Mouse (Mus musculus) liver, adult 2 months (tissue): ENCODE measurements around the gene Kctd20. TPM values are rescaled to one million over a fixed set of nuclear protein-coding genes. Genes with fewer than 3 reads are reported as not detected.
A peak's percentile ranks its signal among the peaks of the same experiment; 100 is the strongest.

Experiments used
- DNase-seq: peaks from one replicate; pipeline ENCODE4 v3.0.0-alpha.2; 2011; ENCODE audit warnings: low read depth, low spot score; ENCODE audit errors: extremely low read depth
- H3K27ac ChIP-seq: fragments of 200-500 bp; replicated peaks from 2 replicates; pipeline ENCODE4 v1.5.1; 2012; ENCODE audit warnings: low read depth, mild to moderate bottlenecking, control low read depth, inconsistent platforms, low read length; ENCODE audit not compliant: insufficient read depth
- H3K27me3 ChIP-seq: fragments of 200-500 bp; 2 replicates; pipeline ENCODE4 v1.6.1; 2012; ENCODE audit warnings: mild to moderate bottlenecking, moderate library complexity, low read length, inconsistent platforms; ENCODE audit not compliant: control insufficient read depth, insufficient read depth
- H3K36me3 ChIP-seq: fragments of 200-500 bp; 2 replicates; pipeline ENCODE4 v1.6.1; 2012; ENCODE audit warnings: low read length, inconsistent platforms; ENCODE audit not compliant: control insufficient read depth, insufficient read depth
- H3K4me1 ChIP-seq: fragments of 200-500 bp; 2 replicates; pipeline ENCODE4 v1.6.1; 2011; ENCODE audit warnings: low read length; ENCODE audit not compliant: control insufficient read depth, insufficient read depth
- H3K4me3 ChIP-seq: fragments of 200-500 bp; 2 replicates; pipeline ENCODE4 v1.5.1; 2011; ENCODE audit warnings: low read depth, mild to moderate bottlenecking, control low read depth, low read length, moderate library complexity; ENCODE audit not compliant: insufficient read depth
- H3K79me2 ChIP-seq: fragments of 200-500 bp; 2 replicates; pipeline ENCODE4 v1.6.1; 2012; ENCODE audit warnings: inconsistent platforms, mild to moderate bottlenecking, low read length, moderate library complexity; ENCODE audit not compliant: control insufficient read depth, insufficient read depth
- H3K9ac ChIP-seq: fragments of 200-500 bp; 2 replicates; pipeline ENCODE4 v1.6.1; 2012; ENCODE audit warnings: low read depth, mild to moderate bottlenecking, control low read depth, inconsistent platforms, low read length
- CTCF ChIP-seq: fragments of 200-500 bp; IDR thresholded peaks from 2 replicates; pipeline ENCODE4 v1.5.1; 2011; ENCODE audit warnings: low read depth, low read length, control low read depth
- POLR2A ChIP-seq: fragments of 200-500 bp; IDR thresholded peaks from 2 replicates; pipeline ENCODE4 v1.6.1; 2011; ENCODE audit warnings: low read length, control low read depth; ENCODE audit not compliant: insufficient read depth; ENCODE audit errors: extremely low read depth
- WGBS: fragments of 180-500 bp; shearing (Covaris S2); methylation state at CpG from one replicate; pipeline ENCODE4 v1.1.7; 2018; 5-methylcytosine and 5-hydroxymethylcytosine counted together
- polyA plus RNA-seq: library from polyadenylated mRNA; depleted of rRNA; stranded (reverse); fragments of >200 nt; gene quantifications from 2 replicates; pipeline ENCODE4 v1.2.3, GENCODE M21; 2012; rRNA removed
- total RNA-seq: library from RNA; depleted of rRNA; stranded (reverse); fragments of >200 nt; gene quantifications from 2 replicates; pipeline ENCODE4 v1.2.3, GENCODE M21; 2014; rRNA removed

Kctd20 gene
- total and polyA plus RNA-seq, 2 experiments, result 17.9 to 24.0 TPM

DNA sequence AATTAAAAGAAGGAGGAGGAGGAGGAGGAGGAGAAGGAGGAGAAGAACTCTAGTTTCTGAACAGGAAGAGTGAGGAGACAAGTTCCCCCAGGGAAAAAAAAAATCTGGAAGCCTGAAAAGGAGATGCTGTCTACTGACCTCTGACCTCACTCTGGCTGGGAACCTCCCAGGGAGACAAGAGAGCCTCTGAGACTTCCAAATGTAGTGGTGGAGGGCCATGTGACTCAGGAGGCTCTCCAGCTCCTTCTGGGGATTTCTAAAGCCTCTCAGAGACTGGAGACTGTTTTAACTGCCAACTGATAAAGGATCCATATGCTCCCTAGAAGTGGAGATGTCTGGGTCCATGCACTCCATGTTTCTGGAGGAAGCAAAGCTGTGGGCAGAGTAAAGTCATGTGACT lies 62.5 kb downstream of the Kctd20 start:
- TF ChIP-seq CTCF (no peak), POLR2A (no peak)
- Histone ChIP-seq H3K79me2 (no peaks in the 10 kb centered on the region), H3K36me3 (no peaks in the 10 kb centered on the region), H3K4me1 (no peaks in the 10 kb centered on the region), H3K27ac (no peak overlapping the region), H3K4me3 (no peak overlapping the region), H3K9ac (no peak overlapping the region), H3K27me3 (no peaks in the 10 kb centered on the region)
- DNase-seq, result no peak

DNA sequence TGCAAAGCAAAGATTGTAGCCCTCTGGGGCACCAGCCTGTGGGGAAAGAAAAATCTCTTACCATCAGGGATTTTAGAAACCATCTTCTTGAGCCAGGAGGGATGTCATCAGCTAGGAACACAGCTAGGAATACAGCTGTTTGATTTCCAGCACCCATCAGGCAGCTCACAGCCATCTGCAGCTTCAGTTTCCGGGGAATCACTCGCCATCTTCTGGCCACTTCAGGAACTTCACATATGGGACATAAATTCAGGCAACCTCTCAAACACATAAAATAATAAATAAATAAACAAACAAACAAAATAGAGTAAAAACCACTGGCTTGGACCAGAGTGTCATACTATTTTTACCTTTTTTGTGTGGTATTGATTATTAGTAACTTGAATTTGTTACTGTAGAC lies 63.9 kb downstream of the Kctd20 start:
- Histone ChIP-seq H3K9ac (no peak overlapping the region), H3K79me2 (no peaks in the 10 kb centered on the region), H3K4me1 (no peaks in the 10 kb centered on the region), H3K27ac (no peak overlapping the region), H3K36me3 (no peaks in the 10 kb centered on the region), H3K4me3 (no peak overlapping the region), H3K27me3 (no peaks in the 10 kb centered on the region)
- WGBS, result 55% methylated on average over 2 of the region's 2 CpGs
- no peak for DNase-seq
- TF ChIP-seq POLR2A (no peak), CTCF (peak; percentile 70)

DNA sequence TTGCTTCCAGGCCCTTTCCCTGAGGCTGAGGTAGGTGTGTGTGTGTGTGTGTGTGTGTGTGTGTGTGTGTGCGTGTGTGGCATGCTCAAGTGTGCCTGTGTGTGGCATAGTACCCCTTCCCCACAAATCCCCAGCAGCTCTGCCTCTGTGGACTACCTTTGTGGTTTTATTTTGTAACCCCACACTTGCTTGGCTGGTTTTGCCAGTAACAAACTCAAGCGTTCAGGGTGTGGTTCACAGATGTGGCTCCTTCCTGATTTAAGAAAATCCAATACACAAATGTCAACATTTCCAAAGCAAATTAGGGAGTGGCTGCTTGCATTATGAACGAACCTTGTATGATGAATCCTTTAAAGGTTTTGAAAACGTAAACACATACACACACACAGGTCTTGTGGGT lies 65.0 kb downstream of the Kctd20 start:
- DNase-seq, result no peak
- no peak overlapping the region for H3K4me3 ChIP-seq
- 88% methylated on average over 4 of the region's 4 CpGs for WGBS
- H3K9ac ChIP-seq, result no peak overlapping the region
- no peaks in the 10 kb centered on the region for H3K79me2 ChIP-seq
- no peaks in the 10 kb centered on the region for H3K36me3 ChIP-seq
- no peak overlapping the region for H3K27ac ChIP-seq
- no peak for TF ChIP-seq CTCF
- TF ChIP-seq POLR2A, result no peak
- no peaks in the 10 kb centered on the region for H3K4me1 ChIP-seq
- H3K27me3 ChIP-seq, result no peaks in the 10 kb centered on the region

DNA sequence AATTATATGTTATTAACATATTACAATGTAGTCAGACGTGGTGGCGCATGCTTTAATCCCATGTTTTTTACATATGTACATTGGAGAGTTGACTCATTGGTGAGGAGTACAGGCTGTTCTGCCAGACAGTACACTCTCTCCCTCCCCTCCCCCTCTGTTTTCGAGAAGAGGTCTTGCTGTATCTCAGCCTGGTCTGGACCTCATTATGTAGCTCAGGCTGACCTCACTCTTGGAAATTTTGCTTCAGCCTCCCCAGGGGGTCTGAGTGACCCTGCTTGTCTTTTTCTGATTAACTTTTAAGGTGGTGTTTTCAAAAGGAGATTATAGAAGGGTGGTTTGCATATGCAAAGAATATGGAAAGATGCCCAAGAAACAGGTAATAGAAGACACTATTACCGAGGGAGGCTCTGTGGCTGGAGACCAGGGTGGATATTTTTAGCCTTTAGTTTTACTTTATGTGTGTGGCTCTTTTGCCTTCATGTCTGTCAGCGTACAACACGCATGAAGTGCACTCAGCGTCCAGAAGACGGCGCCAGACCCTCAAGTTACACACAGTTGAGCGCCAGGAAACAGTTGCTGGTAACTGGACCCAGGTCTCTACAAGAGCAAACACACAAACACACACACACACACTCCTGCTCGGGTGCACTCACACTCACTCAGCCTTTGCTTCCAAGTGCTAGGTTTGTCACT lies 66.7 kb downstream of the Kctd20 start:
- Histone ChIP-seq H3K27ac (no peak overlapping the region), H3K79me2 (no peaks in the 10 kb centered on the region), H3K36me3 (no peaks in the 10 kb centered on the region), H3K4me1 (no peaks in the 10 kb centered on the region), H3K27me3 (no peaks in the 10 kb centered on the region), H3K9ac (no peak overlapping the region), H3K4me3 (no peak overlapping the region)
- TF ChIP-seq POLR2A, result no peak
- TF ChIP-seq CTCF, result peak; percentile 42
- WGBS, result 72% methylated on average over 11 of the region's 11 CpGs
- DNase-seq, result no peak

Other genes with a start within 250 kb of the Kctd20 start
- 2.3 and 2.8 TPM in 2 replicates for gene AC170998.1, start 225.9 kb upstream of the Kctd20 start, total RNA-seq
- gene AC170998.1, start 225.9 kb upstream of the Kctd20 start, polyA plus RNA-seq, result not detected in 2 replicates
- gene Mapk13, start 182.7 kb upstream of the Kctd20 start, total RNA-seq, result 0.20 and 0.65 TPM in 2 replicates
- 0.15 and 0.22 TPM in 2 replicates for gene Mapk13, start 182.7 kb upstream of the Kctd20 start, polyA plus RNA-seq
- gene Brpf3, start 150.9 kb upstream of the Kctd20 start, total RNA-seq, result 4.4 and 8.9 TPM in 2 replicates
- 14.5 and 18.9 TPM in 2 replicates for gene Brpf3, start 150.9 kb upstream of the Kctd20 start, polyA plus RNA-seq
- gene Pnpla1, start 93.5 kb upstream of the Kctd20 start, total RNA-seq, result not detected in 2 replicates
- gene Pnpla1, start 93.5 kb upstream of the Kctd20 start, polyA plus RNA-seq, result not detected in 2 replicates
- gene 4930539E08Rik, start 36.6 kb upstream of the Kctd20 start, total RNA-seq, result 0.09 and 0.47 TPM in 2 replicates
- gene 4930539E08Rik, start 36.6 kb upstream of the Kctd20 start, polyA plus RNA-seq, result 0.10 and 0.11 TPM in 2 replicates
- gene Pxt1, start 8.1 kb upstream of the Kctd20 start, total RNA-seq, result not detected in 2 replicates
- gene Pxt1, start 8.1 kb upstream of the Kctd20 start, polyA plus RNA-seq, result not detected in 2 replicates
- gene Stk38, start 56.0 kb downstream of the Kctd20 start, total RNA-seq, result 45.8 and 52.2 TPM in 2 replicates
- 52.0 and 54.4 TPM in 2 replicates for gene Stk38, start 56.0 kb downstream of the Kctd20 start, polyA plus RNA-seq
- gene Srsf3, start 80.7 kb downstream of the Kctd20 start, total RNA-seq, result 41.4 and 47.3 TPM in 2 replicates
- 26.6 and 40.1 TPM in 2 replicates for gene Srsf3, start 80.7 kb downstream of the Kctd20 start, polyA plus RNA-seq
- 0.37 and 0.60 TPM in 2 replicates for gene Cdkn1a, start 139.0 kb downstream of the Kctd20 start, total RNA-seq
- gene Cdkn1a, start 139.0 kb downstream of the Kctd20 start, polyA plus RNA-seq, result 6.9 and 9.3 TPM in 2 replicates
- gene Rab44, start 162.2 kb downstream of the Kctd20 start, total RNA-seq, result 0.07 TPM in 1 of 2 replicates, not detected in the other
- gene Rab44, start 162.2 kb downstream of the Kctd20 start, polyA plus RNA-seq, result 0.15 TPM in 1 of 2 replicates, not detected in the other